Mouse (Mus musculus) 3134 (cell line): ENCODE measurements at regions not wholly inside any gene's neighbourhood (a gene's known extent, or its start where the extent isn't known, plus 50 kb on each side); places are given as distances from the start of the nearest gene placed in this dataset.

ENCODE experiments used
- DNase-seq: peaks from one replicate; pipeline ENCODE4 v3.0.0-alpha.2; 2011; ENCODE audit warnings: low spot score; ENCODE audit not compliant: insufficient read length; ENCODE audit errors: extremely low read depth

DNA sequence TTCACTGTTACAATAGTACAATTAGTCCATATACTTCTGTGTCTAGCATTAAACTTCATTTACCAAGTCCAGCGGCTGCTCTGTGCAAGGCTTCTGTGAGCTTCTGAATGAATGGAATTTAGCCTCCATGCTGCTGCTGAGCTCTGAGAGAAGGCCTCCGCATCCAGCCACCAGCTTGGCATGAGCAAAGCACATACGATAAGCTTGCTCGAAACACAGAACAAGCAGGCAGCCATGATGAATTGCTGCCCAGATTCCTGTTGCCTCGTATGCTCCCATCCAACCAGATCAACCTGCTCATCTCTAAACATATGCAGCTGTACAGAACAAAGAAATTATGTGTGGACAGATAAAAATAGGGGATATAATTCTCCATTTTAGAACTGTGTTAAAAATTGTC, 140.4 kb upstream of the Tll1 start:
- DNase-seq: no peak

DNA sequence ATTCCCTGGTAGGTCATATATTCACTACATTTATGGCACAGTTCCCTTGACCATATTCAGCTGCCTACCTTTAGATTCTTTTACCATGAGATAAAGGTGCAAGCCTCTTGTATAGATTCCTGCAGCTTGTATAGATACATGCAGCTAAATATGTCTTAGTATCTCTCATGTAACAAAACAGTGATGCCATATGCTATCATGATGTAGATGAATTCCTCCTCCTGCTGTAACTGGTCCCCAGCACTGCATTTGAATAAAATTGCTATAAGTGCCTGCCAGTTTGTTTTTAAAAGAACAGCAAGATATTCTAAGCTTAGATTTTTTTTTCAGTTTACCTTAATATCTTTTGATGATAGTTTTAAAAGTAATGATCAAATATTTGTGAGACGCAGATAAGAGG, 138.9 kb upstream of the Tll1 start:
- no peak for DNase-seq

DNA sequence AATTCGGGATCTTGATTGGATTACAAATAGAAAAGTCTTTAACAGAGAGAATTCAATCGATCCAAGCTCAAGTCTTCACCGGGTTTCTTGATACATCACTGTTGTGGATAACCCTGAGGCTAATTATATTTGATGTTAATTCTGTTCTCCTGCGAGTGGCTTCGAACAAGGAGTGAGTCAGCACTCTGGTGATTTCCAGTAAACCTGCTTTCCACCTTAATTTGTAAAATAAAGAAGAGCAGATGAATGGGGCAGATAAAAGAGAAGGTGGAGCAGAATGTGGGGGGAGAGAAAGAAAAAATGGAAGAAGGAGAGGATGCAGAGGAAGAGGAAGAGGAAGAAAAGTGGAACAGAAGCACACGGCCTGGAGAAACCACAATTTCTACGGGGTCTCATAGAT, 137.5 kb upstream of the Tll1 start:
- DNase-seq: no peak

DNA sequence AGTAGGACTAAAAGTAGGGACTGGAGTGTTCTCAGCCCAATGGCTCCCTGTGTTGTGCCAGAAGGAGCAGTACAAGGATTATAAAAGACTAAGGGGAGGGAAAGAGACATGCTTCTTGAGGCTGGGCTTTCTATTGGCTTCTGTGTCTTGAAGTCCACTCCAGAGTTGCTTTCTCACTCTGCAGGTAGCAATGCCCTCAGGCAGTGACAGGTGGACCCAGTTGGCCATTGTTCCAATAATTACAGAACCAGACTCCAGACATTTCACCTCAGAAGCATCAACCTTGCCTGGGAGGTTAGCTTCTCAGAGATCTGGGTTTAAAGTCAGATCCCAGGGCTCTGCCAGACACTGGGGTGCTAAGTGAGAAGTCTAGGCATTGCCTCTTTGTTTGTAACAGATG, 136.3 kb upstream of the Tll1 start:
- no peak for DNase-seq

DNA sequence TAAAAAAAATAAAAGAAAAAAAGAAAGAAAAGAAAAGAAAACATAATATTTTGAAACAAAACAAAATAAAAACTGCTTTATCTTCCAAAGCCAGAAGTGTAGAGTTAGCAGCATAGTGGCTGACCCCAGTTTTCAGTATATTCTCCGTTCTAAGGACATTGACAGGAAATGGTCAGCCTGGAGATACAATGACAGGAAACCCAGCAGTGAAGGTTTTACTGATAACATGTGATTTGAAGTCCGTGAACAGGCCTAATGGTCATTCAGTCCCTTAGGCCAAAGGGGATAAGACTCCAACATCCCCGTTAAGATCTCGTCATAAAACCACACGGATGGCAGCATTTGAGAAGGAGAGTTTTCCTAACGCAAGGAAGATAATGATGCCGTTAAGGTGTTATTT, 131.3 kb upstream of the Tll1 start:
- no peak for DNase-seq

DNA sequence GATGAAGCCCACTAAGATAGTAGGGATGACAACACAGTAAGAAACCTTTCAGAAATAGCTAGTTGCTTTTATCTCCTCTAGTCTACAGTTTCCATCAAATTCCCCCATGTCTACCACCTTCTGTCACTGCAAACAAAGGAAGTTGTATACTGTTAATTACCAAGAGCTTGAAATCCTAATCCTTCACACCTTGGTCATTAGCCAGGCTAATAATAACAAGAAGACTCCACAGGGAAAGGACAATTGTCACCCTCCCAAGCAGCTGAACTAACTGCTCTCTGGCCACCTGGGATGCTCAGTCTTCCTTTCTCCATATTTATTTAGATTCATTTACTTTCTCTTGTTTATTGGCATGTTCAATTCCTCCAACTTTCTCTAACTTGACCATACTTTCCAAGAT, 130.5 kb upstream of the Tll1 start:
- no peak for DNase-seq

DNA sequence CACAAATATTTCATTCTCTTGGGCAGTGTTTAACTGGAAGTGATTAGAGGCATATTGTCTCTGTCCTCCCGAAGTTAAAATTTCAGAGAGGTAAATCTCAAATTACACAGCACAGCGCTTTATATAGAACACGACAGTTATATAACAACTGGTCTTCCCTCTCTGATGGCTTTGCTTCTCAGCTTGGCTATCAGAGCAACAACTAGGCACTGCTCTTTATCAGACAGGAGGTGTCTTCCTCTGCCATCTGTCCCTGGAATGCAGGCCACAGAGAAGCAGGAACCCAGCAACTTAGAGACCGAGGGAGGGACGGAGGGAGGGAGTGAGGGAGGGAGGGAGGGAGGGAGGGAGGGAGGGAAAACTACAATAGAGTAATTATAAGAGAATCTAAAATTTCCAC, 129.4 kb upstream of the Tll1 start:
- no peak for DNase-seq

DNA sequence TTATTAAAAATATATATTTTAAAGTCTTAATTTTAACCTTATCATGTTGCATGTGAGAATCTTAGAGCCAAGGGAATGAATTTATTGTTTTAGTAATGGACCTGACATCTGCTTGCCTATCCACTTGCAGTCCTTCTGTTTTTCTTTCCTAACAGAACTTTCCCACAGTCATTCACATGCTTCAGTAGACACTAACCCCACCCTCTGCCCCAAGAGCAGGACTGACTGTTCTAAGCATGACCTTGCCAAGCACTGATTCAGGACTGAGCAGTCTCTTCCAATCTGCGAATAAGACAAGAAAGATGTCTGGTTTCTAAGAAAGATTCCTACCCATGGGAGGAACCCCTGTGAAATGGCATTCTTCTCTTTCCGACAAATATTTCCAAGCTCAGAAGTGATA, 117.9 kb upstream of the Tll1 start:
- DNase-seq: no peak

DNA sequence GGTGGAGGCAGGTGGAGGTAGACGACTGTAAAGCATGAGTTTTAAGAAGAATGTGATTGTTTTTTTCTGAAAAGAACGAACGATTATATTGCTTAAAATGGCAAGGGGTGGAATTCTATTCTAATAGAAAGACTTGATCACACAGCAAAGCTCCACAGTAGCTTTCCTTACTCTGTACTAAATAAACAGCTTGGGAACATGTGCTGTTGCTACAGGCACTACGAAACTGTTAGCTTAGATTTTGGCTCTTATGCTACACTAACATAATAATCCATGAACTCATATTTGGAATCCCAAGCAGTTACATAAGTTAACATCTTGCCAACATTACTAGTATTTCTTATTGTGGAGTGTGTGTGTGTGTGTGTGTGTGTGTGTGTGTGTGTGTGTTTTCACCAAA, 114.3 kb upstream of the Tll1 start:
- DNase-seq: no peak

DNA sequence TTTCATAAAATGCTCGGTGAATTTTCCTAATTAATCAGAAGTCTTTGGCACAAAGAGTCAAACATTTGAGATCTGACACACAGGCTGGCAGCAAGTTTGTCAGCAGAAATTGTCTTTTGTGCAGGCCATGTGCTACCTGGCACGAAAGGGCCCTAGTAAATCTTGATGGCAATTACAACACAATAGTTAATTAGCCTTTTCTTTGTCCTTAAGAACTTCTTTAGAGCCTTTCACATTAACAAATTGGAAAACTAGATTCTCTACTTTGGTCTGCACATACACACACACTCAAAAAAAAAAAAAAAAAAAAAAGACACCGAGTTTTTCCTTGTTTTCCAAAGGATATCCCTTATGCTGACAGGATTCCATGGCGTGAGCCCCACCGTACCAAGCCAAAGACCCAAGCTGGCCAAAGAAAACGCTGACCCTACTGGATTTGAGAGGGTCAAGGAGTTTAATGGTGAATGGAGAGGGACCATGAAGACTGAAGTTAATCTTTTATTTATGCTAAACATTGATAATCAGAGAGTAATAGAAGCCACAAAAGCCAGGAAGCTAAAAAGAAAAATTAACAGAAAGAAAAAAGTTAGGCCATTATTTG, 113.2 kb upstream of the Tll1 start:
- DNase-seq: no peak

DNA sequence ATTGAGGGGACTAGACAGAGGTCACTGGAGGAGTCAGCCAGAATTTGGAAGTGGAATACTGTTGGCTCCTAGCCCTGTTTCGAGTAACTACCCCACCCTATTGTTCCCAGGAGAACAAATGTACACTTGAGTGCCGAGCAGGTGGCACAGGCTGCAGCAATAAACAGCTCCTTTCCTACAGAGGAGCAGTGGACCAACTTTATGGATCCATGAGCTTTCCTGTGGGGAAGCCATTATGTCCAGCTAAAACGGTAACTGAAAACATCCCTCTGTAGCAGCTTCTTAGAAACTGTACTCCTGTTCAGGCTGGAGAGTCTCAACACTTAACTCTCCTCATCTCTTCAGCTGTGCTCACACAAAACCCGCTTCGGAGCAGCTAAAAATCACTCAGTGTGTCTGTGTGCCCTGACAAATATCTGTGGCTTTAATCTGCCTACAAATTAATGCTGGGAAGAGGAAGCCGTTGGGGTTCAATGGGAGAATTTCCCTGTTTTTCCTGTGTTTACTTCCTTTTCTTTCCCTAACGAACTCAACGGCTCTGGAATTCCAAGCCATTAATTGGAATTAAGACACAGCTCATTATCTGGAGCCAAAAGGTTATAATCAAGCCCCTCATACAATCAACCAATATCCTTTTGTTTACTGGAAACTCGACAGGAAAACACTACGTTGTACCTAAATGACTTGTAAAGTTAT, 112.6 kb upstream of the Tll1 start:
- DNase-seq: no peak

DNA sequence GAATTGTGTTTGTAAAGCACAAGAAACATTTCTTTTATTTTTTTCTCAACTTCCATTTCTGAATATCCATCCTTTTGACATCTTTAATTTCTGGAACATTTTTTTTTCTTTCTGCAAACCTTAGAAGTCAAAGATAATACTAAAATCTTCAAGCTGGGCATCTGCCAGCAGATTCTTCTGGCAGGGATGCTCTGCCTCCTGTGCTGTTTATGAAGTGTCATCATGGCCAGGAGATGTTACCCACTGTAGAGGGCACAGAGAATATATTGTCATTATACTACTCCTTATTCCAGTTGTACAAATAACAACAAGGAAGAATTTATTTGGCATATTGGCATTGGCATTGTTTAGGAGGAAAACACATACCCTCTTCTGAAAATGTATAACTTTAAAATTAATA, 111.7 kb upstream of the Tll1 start:
- no peak for DNase-seq

DNA sequence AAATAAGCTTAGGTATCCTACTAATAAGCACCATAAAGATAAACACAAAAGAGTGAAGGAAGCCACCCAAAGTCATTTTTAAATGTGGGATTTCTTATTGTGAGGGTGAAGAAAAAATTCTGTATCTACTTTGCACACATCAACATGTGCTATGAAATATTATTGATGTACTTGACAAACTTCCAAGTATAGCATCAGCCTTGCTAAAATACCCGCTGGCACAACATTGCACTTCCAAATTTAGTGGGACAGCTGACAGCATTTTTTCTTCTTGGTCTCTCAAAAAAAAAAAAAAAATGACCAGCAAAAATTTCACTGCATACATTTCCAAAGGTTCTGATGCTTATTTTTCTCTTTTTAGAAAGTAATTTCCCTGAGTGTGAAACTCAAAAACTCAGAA, 101.9 kb upstream of the Tll1 start:
- DNase-seq: no peak

DNA sequence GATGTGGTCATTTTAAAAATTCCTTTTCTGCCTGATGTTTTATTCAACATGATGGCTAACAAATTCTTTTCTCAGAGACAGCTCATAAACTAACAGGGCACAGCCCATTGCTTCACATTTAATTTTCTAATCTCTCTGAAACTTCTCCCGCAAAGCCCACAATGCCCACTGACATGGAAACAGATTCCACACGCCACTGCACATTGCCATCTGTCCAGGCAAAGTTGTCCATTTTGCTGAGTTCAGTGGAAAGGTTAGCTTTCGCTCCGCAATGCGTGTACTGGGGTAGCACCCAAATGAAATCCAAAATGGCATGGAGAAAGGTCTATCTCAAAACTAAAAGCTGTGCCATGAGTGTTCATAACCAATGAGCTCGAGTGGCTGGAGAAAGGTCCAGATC, 76.7 kb upstream of the Tll1 start:
- no peak for DNase-seq

DNA sequence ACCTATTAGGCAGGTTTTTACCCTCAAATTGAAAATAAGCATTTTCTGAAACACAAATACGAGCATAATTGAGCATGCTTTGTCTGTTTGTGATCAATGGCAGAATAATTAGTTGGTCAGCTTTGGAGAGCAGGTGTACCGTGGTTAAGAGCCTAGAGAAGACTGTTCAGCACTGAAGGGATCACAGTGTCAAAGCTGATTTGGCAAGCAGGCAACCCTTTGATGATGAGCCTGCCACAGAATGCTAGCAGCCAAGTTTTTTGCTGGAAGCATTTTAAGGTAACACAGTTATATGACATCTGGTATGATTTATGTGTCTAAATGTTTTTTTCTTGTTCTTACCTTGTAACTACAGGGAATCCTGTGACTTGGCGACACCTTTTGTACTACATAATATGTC, 75.5 kb upstream of the Tll1 start:
- no peak for DNase-seq

DNA sequence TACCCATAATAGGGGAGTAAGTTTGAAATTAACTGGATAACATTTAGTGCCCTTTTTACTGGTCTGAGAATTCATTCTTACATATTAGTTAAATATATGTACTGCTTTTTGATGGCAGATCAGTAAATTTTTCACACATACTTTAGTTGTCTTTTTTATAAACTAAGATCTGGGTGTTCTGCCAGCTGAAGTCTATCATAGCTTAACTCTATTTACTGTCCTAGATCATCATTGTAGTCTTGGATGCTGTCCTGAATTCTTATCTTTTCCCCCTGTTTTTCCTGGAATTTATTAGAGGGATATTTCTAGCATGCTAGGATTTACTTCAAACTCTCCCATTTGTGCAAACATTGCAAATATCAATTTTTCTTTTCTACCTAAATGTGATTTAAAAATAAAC, 74.3 kb upstream of the Tll1 start:
- DNase-seq: no peak

DNA sequence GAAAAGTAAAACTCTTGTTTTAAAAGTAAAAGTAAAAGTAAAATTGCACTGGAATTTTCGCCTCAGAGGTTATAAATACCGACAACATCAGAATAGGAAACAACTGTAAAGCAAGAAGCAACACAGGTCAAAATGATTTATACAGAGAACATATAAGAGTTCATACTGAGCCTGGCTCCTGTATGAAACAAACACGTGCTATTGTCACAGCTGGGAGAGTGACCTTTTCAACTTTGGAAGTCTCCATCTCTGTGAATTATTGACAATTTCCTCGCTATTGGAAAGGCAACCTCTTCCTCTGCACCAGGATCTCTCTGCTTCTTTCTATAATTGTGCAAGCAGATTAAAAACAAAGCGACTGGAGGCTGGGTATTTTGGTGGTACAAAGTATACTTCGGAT, 70.0 kb upstream of the Tll1 start:
- no peak for DNase-seq

DNA sequence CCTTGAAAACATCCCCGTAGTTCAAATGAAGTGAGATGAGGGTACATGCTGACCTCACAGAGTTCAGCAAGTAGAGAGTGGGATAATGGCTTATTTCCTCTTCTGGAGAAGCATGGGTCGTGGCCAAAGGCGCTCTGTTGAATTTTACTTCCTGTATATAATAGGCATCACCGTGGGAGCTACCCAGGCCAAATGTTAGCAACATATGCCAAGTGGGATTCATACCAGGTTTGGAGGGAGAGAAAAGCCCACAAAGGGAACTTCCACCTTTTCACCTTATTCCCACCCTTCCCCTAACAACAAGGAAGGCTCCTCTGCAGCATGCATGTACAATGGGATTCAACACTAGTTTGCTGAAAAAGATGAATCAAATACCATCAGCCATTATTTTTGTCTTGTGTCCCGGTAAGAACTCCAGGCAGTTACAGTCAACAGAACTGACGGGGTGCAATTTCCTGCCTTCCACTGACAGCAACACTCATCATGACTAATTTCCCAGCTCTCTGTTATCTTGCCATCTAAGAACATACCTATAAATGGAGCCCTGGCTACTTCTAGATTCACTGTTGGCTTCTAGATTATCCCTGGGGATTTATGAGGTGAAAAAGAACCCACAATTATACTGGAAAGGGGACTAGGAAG, 59.4 kb upstream of the Tll1 start:
- no peak for DNase-seq
